Mouse (Mus musculus) kidney, adult 8-10 months (tissue): Measurements from ENCODE around the gene Tdo2.
A peak's percentile ranks its signal among the peaks of the same experiment; 100 is the strongest.

Source experiments
- DNase-seq, 2 experiments: peaks; one replicate each; pipeline ENCODE4 v3.0.0; 2022

The Tdo2 gene

GRCm38 (mm10) chr3:81976102-81976501 lies at the start of gene Tdo2:
Gene Tdo2, minus strand, starts transcription at chr3:81976202.
- DNase-seq, result no peak

GRCm38 (mm10) chr3:82023065-82023464 lies 47.1 kb upstream of the Tdo2 start:
- no peak for DNase-seq

GRCm38 (mm10) chr3:82022421-82022920 lies 46.5 kb upstream of the Tdo2 start:
- DNase-seq, result peak in 1 of 2 experiments; percentile 15

GRCm38 (mm10) chr3:82014148-82014703 lies 38.2 kb upstream of the Tdo2 start:
- DNase-seq, result no peak

GRCm38 (mm10) chr3:82007002-82007401 lies 31.0 kb upstream of the Tdo2 start:
- no peak for DNase-seq

- peak; percentile 10 to 20 for DNase-seq
Observed at GRCm38 (mm10) chr3:81995988-81996387, 20.0 kb upstream of the Tdo2 start.

GRCm38 (mm10) chr3:81995371-81995770 lies 19.4 kb upstream of the Tdo2 start:
- DNase-seq, result no peak

GRCm38 (mm10) chr3:81990531-81990930 lies 14.5 kb upstream of the Tdo2 start:
- no peak for DNase-seq

GRCm38 (mm10) chr3:81989692-81990141 lies 13.7 kb upstream of the Tdo2 start:
- no peak for DNase-seq

GRCm38 (mm10) chr3:81987628-81988027 lies 11.6 kb upstream of the Tdo2 start:
- no peak for DNase-seq

- DNase-seq, result no peak
Observed at GRCm38 (mm10) chr3:81986103-81986502, 10.1 kb upstream of the Tdo2 start.

- DNase-seq, result no peak
Observed at GRCm38 (mm10) chr3:81985100-81985499, 9.1 kb upstream of the Tdo2 start.

GRCm38 (mm10) chr3:81983120-81983895 lies 7.3 kb upstream of the Tdo2 start:
- DNase-seq, result no peak

- DNase-seq, result no peak
Observed at GRCm38 (mm10) chr3:81981990-81982389, 6.0 kb upstream of the Tdo2 start, which contains the start of gene Asic5. Gene Asic5, plus strand, starts transcription at chr3:81982290.

- DNase-seq, result no peak
Observed at GRCm38 (mm10) chr3:81981576-81981975, 5.6 kb upstream of the Tdo2 start.

- no peak for DNase-seq
Observed at GRCm38 (mm10) chr3:81975607-81976006, 395 bp downstream of the Tdo2 start.

- no peak for DNase-seq
Observed at GRCm38 (mm10) chr3:81964596-81964995, 11.4 kb downstream of the Tdo2 start.

GRCm38 (mm10) chr3:81963768-81964167 lies 12.2 kb downstream of the Tdo2 start:
- DNase-seq, result no peak

- DNase-seq, result no peak
Observed at GRCm38 (mm10) chr3:81961336-81961735, 14.7 kb downstream of the Tdo2 start.

GRCm38 (mm10) chr3:81957484-81957883 lies 18.5 kb downstream of the Tdo2 start:
- no peak for DNase-seq

- no peak for DNase-seq
Observed at GRCm38 (mm10) chr3:81951785-81952184, 24.2 kb downstream of the Tdo2 start.

GRCm38 (mm10) chr3:81949048-81949447 lies 27.0 kb downstream of the Tdo2 start:
- DNase-seq, result no peak

GRCm38 (mm10) chr3:81944851-81945393 lies 31.1 kb downstream of the Tdo2 start:
- no peak for DNase-seq

- DNase-seq, result no peak
Observed at GRCm38 (mm10) chr3:81943097-81943496, 32.9 kb downstream of the Tdo2 start.
